Mouse (Mus musculus): Measurements from ENCODE around the gene Irf8.

The Irf8 gene

DNA sequence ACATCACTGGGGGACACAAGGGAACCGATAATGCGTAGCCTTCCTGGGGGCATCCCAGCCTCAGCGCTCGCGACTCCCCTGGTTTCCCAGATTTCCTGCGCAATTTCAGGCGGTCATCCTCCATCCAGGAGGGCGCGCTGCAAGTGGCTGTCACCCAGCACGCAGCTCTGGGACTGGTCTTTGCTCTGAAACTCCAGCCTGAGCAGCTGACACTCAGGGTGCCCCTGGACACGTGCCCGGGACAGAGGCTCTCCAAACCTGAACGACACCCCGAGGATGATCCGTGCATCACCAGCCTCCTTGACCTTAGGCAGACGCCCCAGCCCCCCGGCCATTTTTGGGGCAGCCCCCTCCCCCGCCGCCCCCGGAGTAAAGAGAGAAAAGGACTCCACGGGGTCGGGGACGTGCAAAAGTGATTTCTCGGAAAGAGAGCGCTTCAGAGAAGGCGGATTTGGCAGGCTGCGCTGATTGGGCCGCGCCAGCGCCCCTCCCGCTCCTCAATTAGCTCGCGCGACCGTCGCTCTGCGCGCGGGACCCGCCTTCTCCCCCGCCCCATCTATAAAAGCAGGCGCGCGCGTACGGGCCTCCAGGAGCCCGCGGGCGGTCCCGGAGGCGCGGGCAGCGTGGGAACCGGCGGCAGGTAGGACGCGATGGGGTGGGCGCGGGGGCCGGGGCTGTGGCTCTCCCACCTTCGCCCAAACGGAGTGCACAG, at the start of gene Irf8:
Gene Irf8 (plus strand): TSS at position 589 of the 712 bp plus-strand sequence.
- peak; percentile 67 to 86 for DNase-seq (ENCODE audit: low read depth in 1 of 2, low spot score in 2 of 2)

DNA sequence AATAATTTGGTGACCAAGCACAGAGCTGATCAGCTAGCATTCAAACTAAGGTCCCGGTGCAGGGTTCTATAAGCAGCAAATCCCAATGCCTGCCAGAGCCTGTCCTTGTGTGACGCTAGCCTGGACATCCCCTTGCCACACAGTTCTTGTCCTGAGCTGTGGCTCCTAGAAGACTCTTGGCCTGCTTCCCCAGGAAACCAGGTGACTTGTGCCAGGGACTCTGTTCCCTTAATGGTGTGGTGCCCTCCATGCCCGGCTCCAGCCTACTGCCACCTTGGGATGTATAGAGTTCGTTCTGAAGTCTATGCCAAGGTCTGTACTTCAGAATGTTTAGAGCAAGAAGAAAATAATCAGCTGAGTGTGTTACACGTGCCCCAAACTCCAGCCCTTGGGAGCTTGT, 49.6 kb upstream of the Irf8 start:
- no peak for DNase-seq (ENCODE audit: low read depth in 1 of 2, low spot score in 2 of 2)

DNA sequence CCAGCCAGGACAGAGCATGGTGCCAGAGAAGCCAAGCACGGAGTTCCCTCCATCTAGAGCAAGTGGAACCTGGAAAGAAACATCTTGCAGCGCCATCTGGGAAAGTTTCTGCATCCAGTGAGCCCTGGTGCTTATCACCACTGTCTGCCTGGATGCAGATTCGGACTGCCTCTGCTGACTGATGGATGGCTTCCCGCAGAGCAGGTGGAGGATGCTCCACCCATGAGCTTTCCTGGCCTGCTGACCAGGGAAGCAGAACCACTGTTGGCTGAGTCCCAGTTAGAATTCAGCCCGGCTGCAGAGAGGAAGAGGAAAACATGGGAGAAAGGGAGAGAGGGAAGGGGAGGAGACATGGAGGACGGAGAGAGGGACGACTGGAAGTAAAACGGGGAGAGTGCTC, 48.4 kb upstream of the Irf8 start:
- no peak for DNase-seq (ENCODE audit: low read depth in 1 of 2, low spot score in 2 of 2)

DNA sequence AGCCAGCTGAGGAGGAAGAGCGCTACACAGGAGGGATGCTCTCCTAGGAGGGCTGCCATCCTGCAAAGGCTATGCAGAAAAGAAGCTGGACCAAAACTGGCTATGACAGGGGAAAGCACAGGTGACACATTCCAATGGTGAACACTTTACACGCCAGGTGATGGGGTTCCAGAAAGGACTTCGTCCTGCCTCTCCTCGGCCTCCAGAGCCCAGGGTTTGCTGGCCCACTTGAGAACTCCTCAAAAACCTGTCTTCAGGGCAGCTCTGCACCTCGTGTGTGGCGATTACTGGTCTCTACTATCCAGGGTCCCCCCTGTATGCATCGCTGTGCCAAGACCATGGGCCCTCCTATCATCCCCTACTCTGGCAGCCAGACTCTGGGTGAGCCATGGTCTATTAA, 47.6 kb upstream of the Irf8 start:
- DNase-seq (ENCODE audit: low read depth in 1 of 2, low spot score in 2 of 2), result no peak

DNA sequence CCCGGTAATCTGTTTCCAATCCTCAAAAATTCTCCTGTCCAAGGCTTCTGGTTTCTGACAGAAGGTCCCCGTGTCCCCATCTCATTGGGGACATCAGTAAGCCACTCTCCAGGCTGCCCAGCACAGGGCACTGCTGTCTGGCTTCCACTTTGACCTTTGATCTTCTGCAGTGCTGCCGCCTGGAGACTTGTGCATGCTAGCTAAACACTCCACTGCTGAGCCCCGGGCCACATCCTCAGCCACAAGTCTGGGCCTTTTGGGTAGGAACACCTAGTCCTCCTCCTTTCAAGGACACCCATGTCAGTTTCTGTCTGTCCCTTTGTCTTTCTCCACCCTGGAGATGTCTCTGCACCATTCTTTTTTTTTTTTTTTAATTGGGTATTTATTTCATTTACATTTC, 43.2 kb upstream of the Irf8 start:
- no peak for DNase-seq (ENCODE audit: low read depth in 1 of 2, low spot score in 2 of 2)

DNA sequence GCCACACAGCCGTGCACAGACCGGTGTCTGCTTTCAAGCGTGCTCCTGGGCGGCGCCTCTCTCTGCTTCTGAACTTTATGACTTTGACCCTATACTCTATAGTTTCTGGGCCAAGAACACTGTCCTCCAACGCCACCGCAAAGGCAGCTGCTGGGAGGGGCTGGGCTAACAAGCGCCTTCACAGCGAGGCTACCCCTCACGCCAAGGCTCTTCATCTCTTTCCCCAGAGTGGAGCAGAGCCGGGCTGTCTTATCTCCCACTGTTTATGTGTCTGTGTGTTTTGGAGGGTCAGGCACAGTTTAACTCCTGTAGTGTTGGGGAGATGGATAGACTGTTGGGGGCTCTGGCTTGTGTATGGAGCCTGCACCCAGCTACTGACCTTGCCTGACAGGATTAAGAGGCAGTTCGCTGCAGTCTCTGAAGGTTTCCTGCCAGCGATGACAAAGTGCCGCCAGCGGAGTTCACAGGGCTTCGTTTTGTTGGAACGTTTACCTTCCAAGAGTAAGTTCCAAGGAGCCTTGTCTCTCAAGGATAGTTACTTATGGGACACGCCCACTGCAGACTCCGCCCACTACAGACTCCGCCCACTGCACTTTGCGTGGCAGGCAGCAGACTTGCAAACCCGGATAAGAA, 42.2 kb upstream of the Irf8 start:
- DNase-seq (ENCODE audit: low read depth in 1 of 2, low spot score in 2 of 2), result no peak

DNA sequence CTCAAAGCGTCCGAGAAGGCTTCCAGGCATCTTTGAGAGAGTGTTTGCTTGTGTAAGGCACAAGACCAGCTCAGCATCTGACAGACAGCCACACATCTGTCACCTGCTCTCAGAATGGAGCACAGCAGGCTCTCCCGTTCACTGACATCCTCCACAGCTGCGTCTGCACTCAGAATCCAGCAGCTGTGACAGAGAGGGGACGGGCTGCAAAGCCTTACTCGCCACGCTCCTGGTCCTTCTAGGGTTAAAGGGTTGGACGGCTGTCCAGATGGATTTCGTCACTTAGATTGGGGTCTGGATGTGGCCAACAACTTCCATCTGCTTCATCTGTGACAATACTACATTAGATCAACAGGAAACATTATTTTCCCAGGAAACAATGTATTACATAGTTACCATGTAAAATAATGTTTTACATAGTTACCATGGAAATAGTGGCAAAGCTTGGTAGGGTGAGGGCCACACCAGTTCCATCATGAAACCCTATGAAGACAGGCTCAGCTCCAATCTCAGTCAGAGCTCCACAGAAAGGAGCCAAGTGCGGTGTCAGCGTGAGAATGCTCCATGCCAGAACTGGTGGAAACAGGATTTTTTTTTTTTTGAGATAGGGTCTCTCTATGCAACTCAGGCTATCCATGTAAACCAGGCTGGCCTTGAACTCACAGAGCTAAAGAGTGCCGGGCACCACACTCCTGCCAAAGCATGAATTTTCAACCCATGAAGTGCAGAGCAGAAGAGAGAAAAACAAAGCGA, 39.6 kb upstream of the Irf8 start:
- no peak for DNase-seq (ENCODE audit: low read depth in 1 of 2, low spot score in 2 of 2)

DNA sequence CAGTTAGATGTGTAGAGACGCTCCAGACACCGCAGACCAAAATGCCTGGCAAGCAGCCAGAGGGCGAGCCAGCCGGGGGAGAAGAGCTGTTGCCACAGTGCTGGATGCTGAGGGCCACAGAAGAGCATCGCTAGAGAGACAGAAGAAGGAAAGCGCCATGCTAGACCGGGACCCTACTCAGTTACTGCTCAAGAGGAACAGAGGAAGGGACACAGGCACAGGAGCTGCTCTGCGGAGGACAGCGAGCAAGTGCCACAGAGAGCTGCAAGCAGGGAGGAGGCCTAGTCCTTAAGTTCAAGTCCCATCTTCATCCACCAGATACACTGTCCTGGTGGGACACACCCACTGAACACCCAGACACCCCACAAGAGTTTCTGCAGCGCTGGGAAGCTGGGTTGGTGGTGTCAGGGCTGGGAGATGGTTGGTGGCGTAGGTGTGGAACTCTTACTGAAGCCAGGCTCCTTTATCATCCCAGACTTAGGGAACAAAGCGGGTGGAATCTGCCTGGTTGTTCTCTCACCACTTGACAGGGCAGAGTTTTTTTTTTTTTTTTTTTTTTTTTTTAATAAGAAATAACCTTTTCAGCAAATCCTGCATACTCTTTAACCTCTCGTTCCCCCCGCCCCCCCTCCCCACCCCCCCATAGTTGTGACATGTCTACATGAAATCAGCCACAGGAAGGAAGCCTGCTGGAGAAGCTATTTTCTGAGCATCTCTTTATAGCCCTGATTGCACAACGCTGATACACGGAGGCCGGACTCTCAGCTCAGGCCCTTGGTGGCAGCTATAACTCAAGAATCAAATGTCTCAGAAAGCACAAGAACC, 38.8 kb upstream of the Irf8 start:
- peak in 1 of 2 experiments; percentile 42 for DNase-seq (ENCODE audit: low read depth in 1 of 2, low spot score in 2 of 2)

DNA sequence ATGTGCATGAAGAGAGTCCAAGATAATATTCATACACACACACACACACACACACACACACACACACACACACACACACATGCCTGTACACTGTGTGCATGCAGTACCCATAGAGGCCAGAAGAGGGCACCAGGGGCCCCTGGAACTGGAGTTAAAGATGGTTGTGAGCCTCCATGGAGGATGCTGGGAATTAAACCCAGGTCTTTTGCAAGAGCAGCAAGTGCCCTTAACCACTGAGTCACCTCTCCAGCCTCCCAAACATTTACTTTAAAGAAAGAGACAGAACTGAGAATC, 38.2 kb upstream of the Irf8 start:
- no peak for DNase-seq (ENCODE audit: low read depth in 1 of 2, low spot score in 2 of 2)

DNA sequence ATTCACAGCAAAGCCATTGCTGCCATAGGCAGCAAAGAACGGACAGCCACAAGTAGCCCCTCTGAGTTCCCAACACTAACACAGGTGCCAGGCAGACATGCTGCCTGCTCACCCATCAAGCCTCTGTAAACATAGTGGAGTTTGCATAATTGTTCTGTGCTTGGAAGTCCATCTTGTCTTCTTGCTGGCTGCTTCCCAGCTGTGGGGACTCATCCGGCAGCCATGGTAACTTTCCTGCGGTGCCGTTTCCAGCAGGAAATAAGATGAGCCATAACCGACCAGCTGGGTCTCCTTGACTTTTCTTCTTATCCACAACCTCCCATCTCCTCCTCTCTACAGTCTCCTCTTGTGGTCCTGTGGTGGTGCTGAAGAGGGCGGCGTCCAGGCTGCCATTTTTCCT, 37.7 kb upstream of the Irf8 start:
- DNase-seq (ENCODE audit: low read depth in 1 of 2, low spot score in 2 of 2), result no peak

DNA sequence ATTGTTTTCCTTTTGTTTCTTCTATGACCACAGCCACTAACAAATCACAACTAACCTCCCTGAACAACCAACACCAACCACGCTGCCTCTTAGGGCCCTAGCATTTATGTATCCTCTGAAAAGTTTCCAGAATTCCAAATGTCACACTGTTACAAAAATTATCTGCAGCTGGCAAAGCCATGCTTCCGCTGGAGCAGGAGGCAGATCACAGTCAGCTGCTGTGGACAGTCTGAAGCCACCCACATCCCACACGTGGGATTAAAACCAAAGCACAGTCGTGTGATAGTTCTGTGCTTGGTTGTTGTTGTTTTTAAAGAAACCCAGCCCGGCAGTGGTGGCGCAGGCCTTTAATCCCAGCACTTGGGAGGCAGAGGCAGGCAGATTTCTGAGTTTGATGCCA, 37.1 kb upstream of the Irf8 start:
- no peak for DNase-seq (ENCODE audit: low read depth in 1 of 2, low spot score in 2 of 2)

DNA sequence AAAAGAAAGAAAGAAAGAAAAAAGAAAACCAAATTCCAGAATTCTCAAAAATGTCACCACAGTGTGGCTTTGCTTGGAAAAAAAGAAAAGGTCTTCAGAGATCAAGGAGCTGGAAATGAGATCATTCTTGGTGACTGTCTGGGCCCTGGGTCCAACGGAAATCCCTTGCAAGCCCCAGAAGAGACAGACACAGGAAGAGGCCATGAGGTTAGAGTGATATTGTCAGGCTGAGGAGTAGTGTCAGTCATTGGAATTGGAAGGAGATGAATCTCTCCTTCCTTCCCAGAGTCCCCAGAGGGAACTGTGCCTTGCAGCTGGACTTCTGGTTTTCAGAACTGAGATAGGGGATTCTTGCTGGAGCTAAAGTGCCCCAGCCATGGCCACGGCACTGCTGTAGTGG, 36.6 kb upstream of the Irf8 start:
- DNase-seq (ENCODE audit: low read depth in 1 of 2, low spot score in 2 of 2), result no peak

DNA sequence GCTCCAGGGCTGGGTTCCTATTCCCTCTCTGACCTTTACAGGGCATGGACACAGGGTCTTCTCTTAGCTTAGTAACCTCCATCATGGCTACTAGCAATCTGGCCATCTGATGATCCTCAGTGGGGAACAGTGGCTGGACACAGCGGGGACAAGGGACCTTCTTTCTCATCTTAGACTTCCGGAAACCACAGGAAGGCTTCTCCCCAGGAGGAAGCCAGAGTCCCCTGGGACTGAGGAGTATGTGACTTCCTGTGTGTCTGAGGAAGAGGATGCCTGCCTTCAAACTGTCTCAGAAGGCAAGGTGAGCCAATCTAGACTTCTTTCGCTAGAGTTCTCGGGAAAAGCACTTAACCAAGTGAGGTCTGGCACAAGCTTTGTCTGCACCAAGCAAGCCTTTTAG, 36.1 kb upstream of the Irf8 start:
- DNase-seq (ENCODE audit: low read depth in 1 of 2, low spot score in 2 of 2), result no peak

DNA sequence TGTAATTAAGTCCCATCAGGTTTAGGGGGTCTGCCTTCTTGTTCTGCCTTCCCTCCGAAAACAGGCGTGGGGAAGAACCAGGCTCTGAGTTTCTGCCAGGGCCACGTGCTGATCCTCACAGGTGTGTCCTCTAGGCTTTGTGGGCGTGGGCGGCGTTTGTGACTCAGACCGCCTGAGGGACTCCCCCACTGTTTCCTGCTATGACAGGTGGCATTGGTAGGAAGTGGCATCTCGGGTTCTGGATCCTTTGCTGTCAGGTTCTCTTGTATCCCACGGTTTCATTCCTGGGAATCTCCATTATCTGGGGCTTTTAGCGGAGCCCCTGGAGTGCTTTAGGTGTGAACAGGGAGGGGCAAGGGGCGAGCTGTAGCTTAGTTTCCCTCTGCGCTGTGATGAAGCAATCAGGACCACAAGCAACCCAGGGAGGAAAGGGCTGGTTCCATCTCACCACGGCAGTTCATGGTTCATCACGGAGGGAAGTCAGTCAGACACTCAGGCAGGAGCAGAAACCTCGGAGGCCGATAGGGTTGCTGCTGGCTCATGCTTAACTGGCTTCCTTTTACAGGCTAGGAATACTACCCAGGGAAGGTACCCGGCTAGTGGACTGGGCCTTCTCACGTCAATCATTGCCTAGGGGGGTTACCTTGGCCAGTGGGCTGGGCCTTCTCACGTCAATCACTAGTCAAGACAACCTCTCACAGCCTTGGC, 34.2 kb upstream of the Irf8 start:
- DNase-seq (ENCODE audit: low read depth in 1 of 2, low spot score in 2 of 2), result peak in 1 of 2 experiments; percentile 51

DNA sequence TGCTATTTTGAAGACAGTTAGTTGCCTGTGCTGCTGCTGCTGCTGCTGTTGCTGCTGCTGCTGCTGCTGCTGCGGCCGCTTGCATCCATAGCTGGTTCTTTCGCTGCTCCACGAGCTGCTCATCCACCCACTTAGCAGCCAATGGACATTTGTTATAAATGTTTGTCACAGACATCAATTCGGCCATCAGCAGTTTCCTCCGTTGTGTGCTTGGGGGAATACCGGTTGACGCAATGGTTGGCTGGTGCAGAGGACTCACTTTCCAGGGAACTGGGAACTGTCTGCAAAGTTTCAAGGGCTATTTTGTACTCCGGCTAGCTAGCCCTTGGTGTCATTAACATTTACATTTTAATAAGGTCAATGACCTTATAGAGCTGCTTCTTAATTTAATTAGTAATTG, 32.0 kb upstream of the Irf8 start:
- no peak for DNase-seq (ENCODE audit: low read depth in 1 of 2, low spot score in 2 of 2)

DNA sequence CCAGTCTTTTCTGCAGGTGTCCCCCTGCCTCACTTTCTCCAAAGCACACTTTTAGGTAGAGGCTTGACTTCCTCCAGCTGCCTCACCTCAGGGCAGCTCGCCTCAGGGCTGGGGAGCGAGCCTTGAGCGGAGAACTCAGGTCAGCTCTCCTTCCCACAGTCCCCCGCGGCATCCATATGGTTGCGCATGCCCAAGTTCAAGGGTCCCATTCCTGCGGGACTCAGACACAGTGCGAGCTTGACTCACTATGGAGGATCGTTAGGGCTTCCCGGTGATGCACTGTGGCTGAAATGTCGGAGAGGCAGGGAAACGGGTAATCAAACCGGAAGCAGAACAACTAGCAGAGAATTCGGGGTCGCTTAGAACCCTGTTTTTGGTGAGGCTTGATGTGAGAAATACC, 31.0 kb upstream of the Irf8 start:
- no peak for DNase-seq (ENCODE audit: low read depth in 1 of 2, low spot score in 2 of 2)

DNA sequence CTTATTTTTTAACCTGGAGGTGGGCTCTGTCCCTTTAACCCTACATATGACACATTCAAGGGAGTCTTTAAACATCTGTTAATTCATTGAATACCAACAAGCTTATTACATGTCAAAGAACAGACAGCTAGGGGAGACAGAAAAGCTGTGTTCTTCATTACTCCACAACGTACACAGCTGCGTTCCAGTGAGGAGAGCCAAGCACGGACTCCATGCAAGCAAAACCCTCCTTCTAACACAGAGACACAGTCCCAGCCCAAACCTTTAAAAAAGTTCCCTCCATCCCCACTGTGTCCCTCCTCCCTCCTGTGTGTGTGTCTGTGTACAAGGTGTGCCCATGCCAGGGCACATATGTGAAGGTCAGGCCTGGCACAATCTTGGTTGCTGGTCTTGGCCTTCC, 30.0 kb upstream of the Irf8 start:
- no peak for DNase-seq (ENCODE audit: low read depth in 1 of 2, low spot score in 2 of 2)

DNA sequence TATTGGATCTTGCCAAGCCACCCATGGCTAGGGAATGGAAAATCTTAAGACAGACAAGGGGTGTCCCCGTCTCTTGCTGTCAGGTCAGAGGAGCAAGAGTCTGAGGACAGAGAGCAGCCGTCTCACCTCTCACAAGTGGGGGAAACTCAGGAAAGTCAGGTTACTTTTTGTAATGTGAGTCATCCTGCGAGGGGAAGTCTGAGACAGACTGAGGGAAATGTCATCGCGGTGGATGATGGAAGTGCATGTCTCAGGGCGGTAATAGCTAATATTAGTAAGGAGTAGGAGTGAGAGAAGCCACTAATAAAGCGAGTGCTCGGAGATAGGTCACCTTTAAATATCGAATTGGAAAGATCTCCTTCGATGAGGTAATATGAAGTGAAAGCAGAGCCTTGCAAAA, 27.0 kb upstream of the Irf8 start:
- no peak for DNase-seq (ENCODE audit: low read depth in 1 of 2, low spot score in 2 of 2)

DNA sequence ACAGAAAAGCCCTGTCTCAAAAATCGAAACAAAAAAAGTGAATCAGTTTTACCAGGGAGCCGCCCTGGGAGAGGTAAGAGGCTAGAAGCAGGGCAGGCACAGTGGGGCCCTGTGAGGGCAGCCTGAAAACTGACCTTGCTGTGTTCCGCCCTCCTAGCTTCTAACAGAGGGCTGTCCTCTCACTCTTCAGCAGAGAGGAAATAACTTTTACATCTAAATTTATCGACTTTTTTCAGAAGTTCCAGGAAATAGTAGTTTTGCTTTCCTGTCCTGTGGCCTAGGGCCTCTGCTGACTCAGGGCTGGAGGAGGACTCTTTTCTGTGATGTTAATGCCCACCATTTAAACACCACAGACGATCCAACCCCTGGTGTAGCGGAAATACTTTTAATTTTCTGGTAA, 21.0 kb upstream of the Irf8 start:
- DNase-seq (ENCODE audit: low read depth in 1 of 2, low spot score in 2 of 2), result no peak

DNA sequence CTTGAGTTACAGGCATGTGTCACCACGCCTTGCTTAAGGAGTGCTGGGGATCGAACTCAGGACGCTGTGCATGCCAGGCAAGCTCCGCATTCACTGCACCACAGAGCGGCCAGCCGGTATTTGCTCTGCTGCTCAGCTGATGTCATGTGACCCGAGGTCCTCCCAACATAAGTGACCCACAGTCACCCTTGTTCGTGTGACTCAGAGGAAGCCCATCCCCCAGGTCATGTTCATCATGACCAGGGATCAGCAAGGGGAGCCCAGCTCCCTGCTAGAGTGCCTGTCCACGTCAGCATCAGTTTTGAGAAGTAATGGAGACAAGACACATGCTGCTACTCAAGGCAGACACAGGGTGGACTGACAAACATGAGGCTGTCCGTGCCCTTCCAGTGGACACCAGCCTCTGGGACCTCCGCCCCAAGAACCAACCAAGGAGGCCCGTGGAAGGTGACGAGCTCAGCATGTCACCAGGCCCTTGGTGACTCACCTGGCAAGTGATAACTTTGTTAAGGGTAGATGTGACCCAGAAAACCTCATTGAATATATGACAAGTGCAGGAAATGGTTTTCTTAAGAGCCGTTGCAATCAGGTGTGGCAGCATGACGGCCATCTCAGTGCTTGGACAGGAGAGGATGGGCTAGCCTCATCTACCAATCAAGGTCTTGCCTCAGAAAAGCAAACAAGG, 20.0 kb upstream of the Irf8 start:
- DNase-seq (ENCODE audit: low read depth in 1 of 2, low spot score in 2 of 2), result no peak

Measured in monocyte, adult 2 months (primary cell).